Mouse (Mus musculus) cerebellum, adult 9-11 months (tissue): ENCODE results near the gene Clrn3.
A peak's percentile ranks its signal among the peaks of the same experiment; 100 is the strongest.
"Not testable (repeated sequence)": the region's sequence is repeated elsewhere in the genome, so short reads cannot be mapped to it uniquely, and the experiment has no call there.

Experiments
- DNase-seq: peaks from one replicate; pipeline ENCODE4 v3.0.0; 2022

Gene Clrn3

DNA sequence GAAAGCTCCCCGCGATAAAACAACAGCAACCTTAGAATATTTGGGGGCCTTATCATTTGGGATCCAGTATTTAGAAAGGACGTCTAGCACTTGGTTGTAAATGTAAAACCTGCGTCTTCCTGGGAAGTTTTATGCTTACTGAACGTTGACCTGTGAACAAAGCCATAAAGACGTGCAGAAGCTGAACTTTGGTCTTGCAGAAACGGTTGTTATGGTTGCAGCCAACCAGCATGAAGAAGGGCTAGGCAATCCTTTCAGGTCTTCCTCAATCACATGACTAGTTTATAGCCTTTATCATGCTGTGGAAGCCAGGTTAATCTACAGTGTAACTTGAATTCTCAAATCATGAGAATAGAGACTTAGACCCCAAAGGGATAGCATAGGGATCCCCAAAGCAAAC, at the start of gene Clrn3:
TSS of gene Clrn3 (minus strand) at position 140 of the 400 bp plus-strand sequence.
- no peak for DNase-seq

GRCm38 (mm10) chr7:135576329-135576728, 47.9 kb upstream of the Clrn3 start:
- DNase-seq, result no peak

DNA sequence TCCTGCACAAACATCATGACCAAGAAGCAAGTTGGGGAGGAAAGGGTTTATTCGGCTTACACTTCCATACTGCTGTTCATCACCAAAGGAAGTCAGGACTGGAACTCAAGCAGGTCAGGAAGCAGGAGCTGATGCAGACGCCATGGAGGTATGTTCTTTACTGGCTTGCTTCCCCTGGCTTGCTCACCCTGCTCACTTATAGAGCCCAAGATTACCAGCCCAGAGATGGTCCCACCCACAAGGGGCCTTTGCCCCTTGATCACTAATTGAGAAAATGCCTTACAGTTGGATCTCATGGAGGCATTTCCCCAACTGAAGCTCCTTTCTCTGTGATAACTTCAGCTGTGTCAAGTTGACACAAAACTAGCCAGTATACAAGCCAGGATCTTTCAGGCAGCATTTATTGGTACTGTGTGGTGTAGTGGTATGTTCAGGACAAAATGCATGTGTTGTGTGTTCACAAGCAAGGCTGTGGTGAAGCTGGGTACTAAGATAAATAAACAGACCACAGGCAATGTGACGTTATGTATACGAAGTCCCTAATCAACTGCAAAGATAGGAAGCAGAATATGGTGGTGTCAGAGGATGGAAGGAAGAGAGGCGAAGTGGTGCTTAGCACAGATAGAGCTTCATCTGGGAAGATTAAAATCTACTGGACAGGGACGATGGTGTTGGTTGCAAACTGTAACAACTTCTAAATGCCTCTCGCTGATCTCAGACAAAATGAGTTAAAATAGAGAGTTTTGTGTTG, 47.0 kb upstream of the Clrn3 start:
- DNase-seq, result not testable (repeated sequence)

DNA sequence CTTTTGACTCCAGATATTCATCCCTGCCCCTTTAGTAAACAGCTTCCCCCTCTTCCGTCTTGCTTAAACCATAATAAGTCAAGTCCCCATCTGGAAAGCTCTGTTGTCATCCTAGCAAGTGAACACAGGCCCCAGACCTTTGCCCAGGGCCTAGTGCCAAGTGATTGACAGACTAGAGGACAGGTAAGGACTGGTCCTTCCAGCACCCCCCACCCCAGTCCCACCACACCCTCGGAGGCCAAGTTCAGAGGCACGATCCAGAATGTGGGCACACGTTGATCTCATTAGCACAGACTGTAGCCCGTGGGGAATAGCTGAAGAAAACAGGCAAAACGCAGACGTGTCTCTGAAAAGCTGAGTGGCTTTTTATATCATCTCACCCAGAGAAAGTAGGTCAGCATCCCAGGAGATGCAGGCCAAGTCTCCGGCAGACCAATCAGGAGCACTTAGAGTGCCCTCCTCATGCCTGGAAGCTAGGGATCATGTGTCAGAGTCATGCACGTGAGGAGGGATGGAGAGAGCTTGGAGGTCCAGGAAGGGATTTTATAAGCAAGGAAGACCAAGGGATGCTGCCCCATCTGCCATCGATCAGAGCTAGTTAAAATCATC, 43.6 kb upstream of the Clrn3 start:
- peak; percentile 88 for DNase-seq

GRCm38 (mm10) chr7:135571392-135571791, 42.9 kb upstream of the Clrn3 start:
- DNase-seq, result peak; percentile 88

- DNase-seq, result no peak
Observed at GRCm38 (mm10) chr7:135568550-135568949, 40.1 kb upstream of the Clrn3 start.

DNA sequence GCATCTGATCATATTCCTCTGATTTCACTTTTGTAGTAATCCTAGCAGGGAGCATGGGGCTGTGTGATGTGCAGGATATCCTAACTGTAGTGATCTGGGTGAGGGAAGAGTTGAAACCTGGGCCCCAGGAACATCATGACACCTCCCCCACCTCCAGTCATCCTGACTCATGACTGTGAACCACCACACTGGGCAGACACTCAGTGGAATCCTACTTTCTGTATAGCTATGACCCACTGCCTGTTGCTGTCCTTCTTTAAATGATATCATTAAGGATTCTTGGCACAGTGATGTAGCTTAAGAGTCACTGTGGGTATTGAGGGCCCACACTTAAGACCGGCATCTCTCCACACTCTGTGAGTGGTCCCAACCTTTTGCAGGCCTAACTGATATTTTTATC, 39.1 kb upstream of the Clrn3 start:
- DNase-seq, result no peak

DNA sequence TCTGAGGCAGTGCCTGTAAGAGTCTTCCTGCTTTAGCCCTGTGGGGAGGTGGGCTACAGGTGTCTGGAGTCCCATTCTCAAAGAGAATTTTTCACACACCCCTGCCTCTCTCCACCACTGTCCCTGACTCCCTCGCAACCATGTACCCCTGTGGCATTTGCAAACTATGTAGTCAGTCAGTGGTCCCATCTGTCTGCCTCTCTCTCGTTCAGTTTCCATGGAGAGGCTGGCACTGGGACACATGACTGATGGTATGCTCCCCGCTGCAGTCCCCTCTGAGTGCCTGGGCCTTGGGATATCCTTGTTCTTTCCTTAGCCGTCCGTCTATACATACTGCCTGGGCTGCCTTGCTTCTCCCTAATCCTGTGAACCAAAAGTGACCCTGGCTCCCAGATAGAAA, 37.6 kb upstream of the Clrn3 start:
- no peak for DNase-seq

DNA sequence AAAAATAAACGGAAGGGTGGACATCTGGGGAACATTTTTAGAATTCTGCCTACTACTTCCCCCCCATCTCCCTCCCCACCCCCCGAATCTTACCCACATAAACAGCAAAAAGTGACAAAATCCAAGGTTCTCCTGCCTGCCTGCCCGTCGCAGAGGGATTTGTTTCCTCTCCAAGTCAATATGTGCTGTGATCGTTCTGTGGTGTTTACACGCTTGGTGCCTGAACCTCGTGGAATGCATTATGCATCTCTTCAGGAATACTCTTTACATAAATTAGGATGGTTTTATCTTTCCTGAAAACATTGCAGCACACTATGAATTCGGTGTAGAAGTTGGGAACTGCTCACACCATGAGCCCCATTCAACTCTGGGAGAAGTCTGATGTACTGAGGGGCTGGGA, 35.6 kb upstream of the Clrn3 start:
- DNase-seq, result no peak

DNA sequence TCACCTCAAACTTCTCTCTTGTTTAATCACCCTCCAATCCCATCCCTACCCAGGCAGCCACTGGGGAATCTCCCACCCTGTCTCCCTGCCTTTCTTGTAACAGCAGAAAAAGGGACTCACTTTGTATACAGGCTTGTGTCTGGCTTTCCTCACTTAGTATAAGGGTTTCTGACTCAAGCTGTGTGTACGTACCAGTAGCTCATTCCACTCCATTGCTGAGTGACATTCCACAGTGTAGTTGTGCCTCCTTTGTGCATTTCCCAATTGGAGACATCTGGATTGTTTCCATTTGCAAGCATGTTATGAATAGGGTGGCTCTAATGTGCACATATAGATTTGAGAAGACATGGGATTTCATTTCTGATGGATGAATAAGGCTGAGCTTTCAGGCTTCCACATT, 31.8 kb upstream of the Clrn3 start:
- no peak for DNase-seq

GRCm38 (mm10) chr7:135556663-135557402, 28.4 kb upstream of the Clrn3 start:
- DNase-seq, result no peak

DNA sequence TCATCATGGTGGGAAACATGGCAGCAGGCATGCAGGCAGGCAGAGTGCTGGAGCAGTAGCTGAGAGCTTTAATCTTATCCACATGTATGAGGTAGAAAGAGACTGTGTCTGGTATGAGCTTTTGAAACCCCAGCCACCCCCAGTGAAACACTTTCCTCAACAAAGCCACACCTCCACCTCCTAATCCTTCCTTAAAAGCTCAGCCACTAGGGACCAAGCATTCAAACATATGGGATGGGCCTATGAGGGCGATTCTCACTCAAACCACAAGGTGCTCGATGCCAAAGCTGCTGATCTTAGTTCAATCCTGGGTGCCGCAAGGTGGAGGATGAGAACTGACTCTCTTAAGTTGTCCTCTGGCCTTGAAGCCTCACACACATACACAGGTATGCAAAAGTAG, 25.1 kb upstream of the Clrn3 start:
- no peak for DNase-seq

DNA sequence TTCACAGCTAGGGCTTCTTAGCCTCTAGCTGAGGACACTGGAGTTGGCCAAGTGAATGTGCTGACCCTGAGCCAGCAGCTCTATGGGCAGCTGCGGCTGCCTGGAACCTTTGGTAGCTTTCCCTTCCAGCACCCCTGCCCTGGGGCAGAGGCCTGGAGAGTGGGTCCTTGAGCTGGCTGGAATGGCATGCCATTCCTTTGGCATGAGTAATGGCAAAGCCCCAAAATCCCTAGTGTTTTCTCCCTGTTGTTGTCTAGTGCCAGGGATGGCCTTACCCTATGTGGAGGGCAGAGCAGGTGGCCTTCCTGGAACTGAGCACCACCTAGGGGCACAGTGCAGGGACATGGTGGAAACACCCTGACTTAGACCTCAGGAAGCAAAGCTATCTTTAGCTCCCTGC, 23.1 kb upstream of the Clrn3 start:
- peak; percentile 17 for DNase-seq

- no peak for DNase-seq
Observed at GRCm38 (mm10) chr7:135548434-135548833, 20.0 kb upstream of the Clrn3 start.

GRCm38 (mm10) chr7:135546530-135546929, 18.1 kb upstream of the Clrn3 start:
- peak; percentile 24 for DNase-seq

DNA sequence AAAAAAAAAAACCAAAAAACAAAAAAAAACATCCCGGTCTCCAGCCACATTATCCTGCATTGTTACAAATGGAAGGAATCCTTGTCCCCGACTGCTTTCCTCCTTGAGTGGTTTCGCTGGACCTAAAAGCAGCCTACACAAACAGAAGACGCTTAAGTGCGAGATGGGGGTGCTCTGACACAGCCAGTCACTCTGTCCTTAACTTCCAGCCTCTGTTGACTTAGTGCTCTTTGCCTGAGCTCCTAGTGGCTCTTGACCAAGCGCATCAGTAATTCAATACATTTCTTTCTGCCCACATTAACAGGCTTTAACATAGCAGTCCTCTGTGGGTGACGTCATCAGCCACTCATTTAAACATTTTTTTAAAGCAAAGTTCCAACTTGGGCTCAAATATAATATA, 17.5 kb upstream of the Clrn3 start:
- DNase-seq, result no peak

- no peak for DNase-seq
Observed at GRCm38 (mm10) chr7:135544321-135544720, 15.9 kb upstream of the Clrn3 start.

DNA sequence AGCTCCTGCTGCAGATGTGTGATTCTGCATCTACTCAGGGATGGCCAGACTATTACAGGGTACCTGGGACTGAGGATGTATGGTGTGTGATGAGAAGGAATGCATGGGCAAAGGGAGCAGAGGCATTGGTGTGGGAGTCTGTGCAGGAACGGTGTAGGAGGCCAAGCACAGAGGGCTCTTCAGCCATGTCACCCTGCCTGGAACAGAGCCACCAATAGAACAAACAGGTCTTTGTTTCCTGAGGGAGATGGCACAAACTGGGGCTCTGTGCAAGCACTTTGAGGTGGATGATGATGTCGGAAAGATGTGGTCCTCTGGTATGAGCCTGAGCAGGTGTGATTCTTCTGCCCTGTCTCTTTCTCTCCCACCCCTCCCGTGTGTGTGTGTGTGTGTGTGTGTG, 14.6 kb upstream of the Clrn3 start:
- DNase-seq, result peak; percentile 23

DNA sequence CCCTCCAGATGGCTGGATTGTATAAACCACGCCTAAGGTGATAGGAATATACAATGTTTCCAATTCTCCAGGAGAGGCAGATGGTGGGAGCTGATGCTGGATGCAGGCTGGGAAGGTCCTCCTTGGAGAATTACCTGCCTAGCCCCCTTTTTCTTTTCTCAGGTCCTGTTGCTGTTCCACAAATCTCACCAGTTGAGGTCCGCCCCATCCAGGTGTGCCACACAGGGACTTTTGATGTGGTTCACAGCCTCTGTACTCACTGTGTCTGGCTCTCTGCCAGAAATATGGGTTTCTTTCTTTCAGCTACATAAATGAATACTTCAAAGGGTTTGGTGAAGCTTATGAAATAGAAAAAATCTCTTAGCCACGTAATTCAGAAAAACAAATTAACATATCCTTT, 13.8 kb upstream of the Clrn3 start:
- DNase-seq, result no peak

- peak; percentile 22 for DNase-seq
Observed at GRCm38 (mm10) chr7:135539429-135539828, 11.0 kb upstream of the Clrn3 start.

- DNase-seq, result peak; percentile 83
Observed at GRCm38 (mm10) chr7:135537948-135538741, 9.7 kb upstream of the Clrn3 start.

DNA sequence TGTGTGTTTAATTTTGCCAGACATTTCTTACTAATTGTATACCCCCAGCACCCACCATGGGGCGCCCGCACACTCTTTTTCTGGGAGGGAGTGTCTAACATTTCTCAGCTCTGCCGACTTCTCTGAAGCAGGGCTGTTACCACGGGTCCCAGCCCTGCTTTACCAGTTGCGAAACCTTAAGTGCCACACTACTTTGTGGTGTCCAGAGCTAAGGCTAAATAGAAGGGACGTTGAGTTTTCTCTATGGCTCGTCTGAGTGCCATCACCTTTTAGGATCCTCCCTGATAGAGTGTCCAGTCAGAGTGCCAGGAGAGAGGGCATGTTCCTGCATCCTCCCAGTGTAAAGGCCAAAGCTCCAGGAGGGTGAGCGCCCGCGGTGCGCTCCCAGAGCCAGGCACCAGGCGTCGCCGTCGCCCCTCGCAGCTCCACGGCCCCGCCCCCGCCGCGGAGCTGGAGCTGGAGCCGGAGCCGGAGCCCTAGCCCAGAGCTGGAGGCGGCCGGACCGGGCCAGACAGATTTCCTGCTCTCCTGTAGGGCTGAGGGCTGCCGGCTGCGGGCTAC, 9.0 kb upstream of the Clrn3 start, which contains the start of gene Ptpre:
TSS of gene Ptpre (plus strand) at position 141 of the 561 bp plus-strand sequence.
- DNase-seq, result peak; percentile 91

GRCm38 (mm10) chr7:135535908-135536307, 7.5 kb upstream of the Clrn3 start:
- DNase-seq, result no peak
